Comparison of ENCODE assay signal across 8 mouse cellular contexts in the genomic region with DNA sequence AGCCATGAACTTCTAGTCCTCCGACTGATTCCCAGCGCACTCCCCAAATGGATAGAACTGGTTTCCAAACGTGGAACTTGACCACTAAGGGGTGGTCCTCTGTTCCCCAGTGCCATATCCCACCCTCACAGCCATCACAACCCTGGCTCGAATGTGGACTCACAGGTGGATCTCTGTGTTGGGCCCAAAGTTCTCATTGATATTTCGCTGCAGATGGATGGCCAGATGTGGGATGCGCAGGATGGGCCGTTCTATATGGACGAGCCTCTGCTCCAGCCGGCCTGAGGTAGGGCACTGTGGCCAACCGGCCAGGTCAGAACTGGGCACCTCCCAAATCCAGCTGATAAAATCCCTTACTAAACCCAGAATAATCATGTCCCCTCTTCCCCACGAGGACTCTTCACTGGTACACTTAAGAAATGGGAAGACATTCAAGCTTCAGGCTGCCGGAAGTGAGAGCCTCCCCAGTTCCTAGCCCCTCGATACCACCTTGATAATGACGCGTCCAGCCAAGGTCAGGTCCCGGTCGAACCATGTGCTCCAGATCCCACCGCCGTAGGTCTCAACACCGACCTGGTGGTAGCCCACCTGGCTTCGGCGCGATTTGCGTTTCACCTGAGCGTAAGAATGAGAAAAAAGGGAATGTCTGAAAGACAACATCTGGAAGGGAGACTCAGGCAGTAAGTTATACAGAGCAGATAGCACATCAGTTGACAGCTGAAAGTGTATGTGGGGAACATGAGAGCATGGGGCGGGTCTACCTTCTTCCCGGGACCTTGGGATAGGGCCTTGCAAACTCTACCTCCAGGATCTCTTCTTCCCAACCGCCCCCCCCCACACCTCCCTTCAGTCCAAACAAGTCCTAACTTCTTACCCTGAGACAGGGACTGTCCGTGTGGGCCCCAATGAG. TPM values are rescaled to one million over a fixed set of nuclear protein-coding genes. Genes with fewer than 3 reads are reported as not detected.
DNase-seq lines count a peak whose midpoint lies in the region; ATAC-seq and TF ChIP-seq lines count a peak whose summit lies in the region.

No protein-coding gene starts in this region.

- H3K4me1 ChIP-seq in heart, embryonic 12.5 days (replicated peaks): peaks cover 11% of the 10 kb centered on the region
- peaks cover 4% of the 10 kb centered on the region for H3K4me1 ChIP-seq in bone marrow macrophage, adult 2 months (ENCODE audit: control insufficient read depth, insufficient read depth, low read length)
- peaks cover 6% of the 10 kb centered on the region; the same call in 1 of the 2 replicates for H3K4me1 ChIP-seq in heart, postnatal 0 days (ENCODE audit: control insufficient read depth, insufficient read depth)

- H3K36me3 ChIP-seq in heart, embryonic 12.5 days: peaks cover 50% of the 10 kb centered on the region
- H3K36me3 ChIP-seq in heart, postnatal 0 days (replicated peaks; ENCODE audit: control insufficient read depth, insufficient read depth, low read length): peaks cover 39% of the 10 kb centered on the region

- H3K27ac ChIP-seq in heart, embryonic 12.5 days (ENCODE audit: poor library complexity, severe bottlenecking): 0 out of 2 replicates have a peak overlapping the region, but pooled peaks have one; percentile 92
- no peak overlapping the region for H3K27ac ChIP-seq in bone marrow macrophage, adult 2 months (ENCODE audit: insufficient read depth, low read depth, low read length)
- no peak overlapping the region; the same call in 1 of the 2 replicates for H3K27ac ChIP-seq in heart, postnatal 0 days (ENCODE audit: low read depth)

- no peak for TF ChIP-seq EP300 in heart, postnatal 0 days (IDR thresholded peaks at IDR 0.05; ENCODE audit: low read depth)

- ATAC-seq in heart, embryonic 12.5 days (ENCODE audit: insufficient number of reproducible peaks, low FRiP score): no peak
- no peak for ATAC-seq in heart, postnatal 0 days (ENCODE audit: insufficient read depth, low read depth)

- H3K4me2 ChIP-seq in heart, embryonic 12.5 days: peak overlapping the region; percentile 92
- H3K4me2 ChIP-seq in heart, postnatal 0 days (ENCODE audit: low read depth, low read length): peak overlapping the region; percentile 66

- no peaks in the 10 kb centered on the region for H3K27me3 ChIP-seq in heart, embryonic 12.5 days (replicated peaks)
- H3K27me3 ChIP-seq in heart, postnatal 0 days (ENCODE audit: control insufficient read depth, insufficient read depth, low read length): no peaks in the 10 kb centered on the region

- H3K9ac ChIP-seq in heart, embryonic 12.5 days: peak overlapping the region; percentile 77
- no peak overlapping the region; the same call in 1 of the 2 replicates for H3K9ac ChIP-seq in heart, postnatal 0 days (replicated peaks; ENCODE audit: low read depth, low read length)

- DNase-seq in heart, adult 8-10 months (ENCODE audit: low spot score): no peak
- no peak for DNase-seq in heart, postnatal 0 days (ENCODE audit: low spot score)
- peak; percentile 10 for DNase-seq in lung, postnatal 10 days
- no peak for DNase-seq in layer of hippocampus, adult 9-11 months
- DNase-seq in adrenal gland, postnatal 10 days: no peak
- no peak for DNase-seq in layer of hippocampus, adult 18-20 months (ENCODE audit: low spot score in 2 of 2)

- H3K9me3 ChIP-seq in heart, embryonic 12.5 days (replicated peaks): no peaks in the 10 kb centered on the region
- no peaks in the 10 kb centered on the region for H3K9me3 ChIP-seq in heart, postnatal 0 days (replicated peaks; ENCODE audit: control insufficient read depth, low read length)

- H3K4me3 ChIP-seq in heart, embryonic 12.5 days: peak overlapping the region; percentile 68
- H3K4me3 ChIP-seq in bone marrow macrophage, adult 2 months (ENCODE audit: insufficient read depth, low read length): peak overlapping the region; percentile 80
- H3K4me3 ChIP-seq in heart, postnatal 0 days (ENCODE audit: low read depth, low read length): peak overlapping the region; percentile 83

- WGBS in heart, embryonic 12.5 days: 82% methylated on average over 29 of the region's 29 CpGs
- WGBS in heart, postnatal 0 days: 80% methylated on average over 29 of the region's 29 CpGs

- TF ChIP-seq POLR2A in bone marrow macrophage, adult 2 months (IDR thresholded peaks at IDR 0.05; ENCODE audit: borderline replicate concordance, low read depth, low read length): no peak

- no peak for TF ChIP-seq CTCF in bone marrow macrophage, adult 2 months (IDR thresholded peaks at IDR 0.05; ENCODE audit: low read depth, low read length)
- no peak for TF ChIP-seq CTCF in heart, postnatal 0 days (IDR thresholded peaks at IDR 0.05; ENCODE audit: low read depth)

RNA-seq across cellular contexts. Expression of a gene that starts 2.1 kb away (rescaled TPM):
- 113 TPM in 2 replicates for polyA plus RNA-seq in heart, embryonic 12.5 days (2016; fragmentation: Nextera tagmentation; extraction: Ambion mirVana)
- 10 to 100 TPM; 85.4 to 89.1 (median 86.9) TPM for total RNA-seq in heart, adult 8-10 months (2022)
- polyA plus RNA-seq in bone marrow macrophage, adult 2 months (2012; ENCODE audit: insufficient read depth, insufficient read length, missing spikeins): 39.3 and 43.3 TPM in 2 replicates
- total RNA-seq in heart, postnatal 0 days (2014; rRNA removed; ENCODE audit: low replicate concordance): 202 and 236 TPM in 2 replicates
- polyA plus RNA-seq in heart, postnatal 0 days (2015; fragmentation: Nextera tagmentation; extraction: Ambion mirVana): 147 TPM in 2 replicates
- total RNA-seq in adrenal gland, postnatal 10 days (2021): 100 to 1,000 TPM; 103 to 106 TPM
- total RNA-seq in layer of hippocampus, adult 18-20 months (2021): 10 to 100 TPM; 49.2 to 50.0 TPM

RNA-seq across cellular contexts. Expression of a gene that starts 37.5 kb away (rescaled TPM):
- polyA plus RNA-seq in heart, embryonic 12.5 days (2016; fragmentation: Nextera tagmentation; extraction: Ambion mirVana): not detected in 2 replicates
- total RNA-seq in heart, adult 8-10 months (2022): not detected
- polyA plus RNA-seq in bone marrow macrophage, adult 2 months (2012; ENCODE audit: insufficient read depth, insufficient read length, missing spikeins): not detected in 2 replicates
- total RNA-seq in heart, postnatal 0 days (2014; rRNA removed; ENCODE audit: low replicate concordance): not detected in 2 replicates
- 0.48 TPM in 1 of 2 replicates, not detected in the other for polyA plus RNA-seq in heart, postnatal 0 days (2015; fragmentation: Nextera tagmentation; extraction: Ambion mirVana)
- 100 to 1,000 TPM; 103 to 109 TPM for total RNA-seq in adrenal gland, postnatal 10 days (2021)
- total RNA-seq in layer of hippocampus, adult 18-20 months (2021): 100 to 1,000 TPM; 104 to 114 TPM

RNA-seq across cellular contexts. Expression of a gene that starts 44.4 kb away (rescaled TPM):
- 500 and 521 TPM in 2 replicates for polyA plus RNA-seq in heart, embryonic 12.5 days (2016; fragmentation: Nextera tagmentation; extraction: Ambion mirVana)
- 1,000 to 10,000 TPM; 1,263 to 1,551 (median 1,367) TPM for total RNA-seq in heart, adult 8-10 months (2022)
- 0.70 TPM in 1 of 2 replicates, not detected in the other for polyA plus RNA-seq in bone marrow macrophage, adult 2 months (2012; ENCODE audit: insufficient read depth, insufficient read length, missing spikeins)
- 983 and 1,187 TPM in 2 replicates for total RNA-seq in heart, postnatal 0 days (2014; rRNA removed; ENCODE audit: low replicate concordance)
- polyA plus RNA-seq in heart, postnatal 0 days (2015; fragmentation: Nextera tagmentation; extraction: Ambion mirVana): 601 and 639 TPM in 2 replicates
- total RNA-seq in adrenal gland, postnatal 10 days (2021): 100 to 1,000 TPM in 1 of 2 experiments, 10 to 100 TPM in 1; 62.7 to 208 TPM
- total RNA-seq in layer of hippocampus, adult 18-20 months (2021): under 1 TPM; 0.48 to 0.69 TPM

RNA-seq across cellular contexts. Expression of a gene that starts 51.4 kb away (rescaled TPM):
- 0.69 and 0.96 TPM in 2 replicates for polyA plus RNA-seq in heart, embryonic 12.5 days (2016; fragmentation: Nextera tagmentation; extraction: Ambion mirVana)
- 1 to 10 TPM; 1.4 to 3.2 (median 1.8) TPM for total RNA-seq in heart, adult 8-10 months (2022)
- polyA plus RNA-seq in bone marrow macrophage, adult 2 months (2012; ENCODE audit: insufficient read depth, insufficient read length, missing spikeins): 0.60 and 0.94 TPM in 2 replicates
- 0.04 and 0.15 TPM in 2 replicates for total RNA-seq in heart, postnatal 0 days (2014; rRNA removed; ENCODE audit: low replicate concordance)
- polyA plus RNA-seq in heart, postnatal 0 days (2015; fragmentation: Nextera tagmentation; extraction: Ambion mirVana): 0.16 and 0.26 TPM in 2 replicates
- 10 to 100 TPM; 47.9 to 50.3 TPM for total RNA-seq in adrenal gland, postnatal 10 days (2021)
- 100 to 1,000 TPM; 399 to 401 TPM for total RNA-seq in layer of hippocampus, adult 18-20 months (2021)

RNA-seq across cellular contexts. Expression of a gene that starts 59.4 kb away (rescaled TPM):
- polyA plus RNA-seq in heart, embryonic 12.5 days (2016; fragmentation: Nextera tagmentation; extraction: Ambion mirVana): 61.5 and 67.4 TPM in 2 replicates
- 100 to 1,000 TPM; 131 to 145 (median 137) TPM for total RNA-seq in heart, adult 8-10 months (2022)
- 32.4 and 36.2 TPM in 2 replicates for polyA plus RNA-seq in bone marrow macrophage, adult 2 months (2012; ENCODE audit: insufficient read depth, insufficient read length, missing spikeins)
- total RNA-seq in heart, postnatal 0 days (2014; rRNA removed; ENCODE audit: low replicate concordance): 95.0 and 105 TPM in 2 replicates
- polyA plus RNA-seq in heart, postnatal 0 days (2015; fragmentation: Nextera tagmentation; extraction: Ambion mirVana): 26.8 and 30.2 TPM in 2 replicates
- 10 to 100 TPM; 12.8 to 30.6 TPM for total RNA-seq in adrenal gland, postnatal 10 days (2021)
- total RNA-seq in layer of hippocampus, adult 18-20 months (2021): 100 to 1,000 TPM; 168 to 178 TPM

Comparison
In these comparisons a context has a peak if more than half of its experiments do, and no peak if none do; other contexts are left out.
1. RNA of a gene that starts 37.5 kb away (total RNA-seq): 104 to 114 TPM in layer of hippocampus, adult 18-20 months and 103 to 109 TPM in adrenal gland, postnatal 10 days; not detected in heart, adult 8-10 months and not detected in heart, postnatal 0 days; every median in the first group is over 10 times any median in the second.
2. RNA of a gene that starts 44.4 kb away (total RNA-seq): 1,263 to 1,551 TPM in heart, adult 8-10 months, 983 to 1,187 TPM in heart, postnatal 0 days and 62.7 to 208 TPM in adrenal gland, postnatal 10 days; 0.48 to 0.69 TPM in layer of hippocampus, adult 18-20 months; every median in the first group is over 10 times any median in the second.
3. Peak in every context shown above with its lines, with median percentiles within 50 percentile points of each other: H3K4me3 ChIP-seq.